Mouse (Mus musculus) bone marrow, adult 2 months (tissue): ENCODE data around the gene Stkld1.

Experiments used
- CTCF ChIP-seq: fragments of 200-500 bp; IDR thresholded peaks from 2 replicates; pipeline ENCODE4 v1.5.1; 2011; ENCODE audit warnings: low read length, control low read depth; ENCODE audit not compliant: control insufficient read depth, insufficient read depth
- POLR2A ChIP-seq: fragments of 200-500 bp; IDR thresholded peaks from 2 replicates; pipeline ENCODE4 v1.6.1; 2011; ENCODE audit warnings: low read depth, mild to moderate bottlenecking, control low read depth, low read length, borderline replicate concordance; ENCODE audit not compliant: control insufficient read depth

DNA sequence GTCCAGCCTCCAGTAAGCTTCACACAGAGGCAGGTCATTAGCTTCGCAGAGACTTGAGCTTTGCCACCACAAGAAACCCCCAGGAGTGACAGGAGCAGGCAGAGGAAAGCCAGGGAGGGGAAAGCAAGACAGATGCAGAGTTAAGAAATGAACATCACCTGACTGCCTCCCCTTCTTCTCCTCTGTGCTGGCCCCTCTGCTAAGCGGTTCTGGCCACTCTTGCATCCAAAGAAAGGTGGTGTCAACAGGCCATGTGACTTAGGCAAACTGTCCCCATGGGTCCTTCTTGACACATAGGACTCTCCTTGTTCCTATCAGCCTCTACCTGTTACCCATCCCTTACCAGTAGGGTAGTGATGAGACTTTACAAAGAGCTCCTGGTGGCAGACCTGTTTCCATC is 27.9 kb upstream of the Stkld1 start:
- TF ChIP-seq CTCF = no peak
- no peak for TF ChIP-seq POLR2A
